Mouse (Mus musculus): ENCODE data around the gene Ift46. TPM values are rescaled to one million over a fixed set of nuclear protein-coding genes. Genes with fewer than 3 reads are reported as not detected.
A peak's percentile ranks its signal among the peaks of the same experiment; 100 is the strongest.

Ift46 gene
- total RNA-seq (2021): 10 to 100 TPM; 21.4 to 28.2 TPM
- long read RNA-seq, experiment 1, full-length matches to known transcripts: 3 of 7 reads
- long read RNA-seq, experiment 1, partial matches to known transcripts: 2 of 7 reads
- long read RNA-seq, experiment 1, other reads (novel, unspliced or antisense): 2 of 7 reads
- long read RNA-seq, experiment 2, full-length matches to known transcripts: 3 of 4 reads
- long read RNA-seq, experiment 2, partial matches to known transcripts: 1 of 4 reads
- long read RNA-seq, experiment 2, other reads (novel, unspliced or antisense): 0 of 4 reads

DNA sequence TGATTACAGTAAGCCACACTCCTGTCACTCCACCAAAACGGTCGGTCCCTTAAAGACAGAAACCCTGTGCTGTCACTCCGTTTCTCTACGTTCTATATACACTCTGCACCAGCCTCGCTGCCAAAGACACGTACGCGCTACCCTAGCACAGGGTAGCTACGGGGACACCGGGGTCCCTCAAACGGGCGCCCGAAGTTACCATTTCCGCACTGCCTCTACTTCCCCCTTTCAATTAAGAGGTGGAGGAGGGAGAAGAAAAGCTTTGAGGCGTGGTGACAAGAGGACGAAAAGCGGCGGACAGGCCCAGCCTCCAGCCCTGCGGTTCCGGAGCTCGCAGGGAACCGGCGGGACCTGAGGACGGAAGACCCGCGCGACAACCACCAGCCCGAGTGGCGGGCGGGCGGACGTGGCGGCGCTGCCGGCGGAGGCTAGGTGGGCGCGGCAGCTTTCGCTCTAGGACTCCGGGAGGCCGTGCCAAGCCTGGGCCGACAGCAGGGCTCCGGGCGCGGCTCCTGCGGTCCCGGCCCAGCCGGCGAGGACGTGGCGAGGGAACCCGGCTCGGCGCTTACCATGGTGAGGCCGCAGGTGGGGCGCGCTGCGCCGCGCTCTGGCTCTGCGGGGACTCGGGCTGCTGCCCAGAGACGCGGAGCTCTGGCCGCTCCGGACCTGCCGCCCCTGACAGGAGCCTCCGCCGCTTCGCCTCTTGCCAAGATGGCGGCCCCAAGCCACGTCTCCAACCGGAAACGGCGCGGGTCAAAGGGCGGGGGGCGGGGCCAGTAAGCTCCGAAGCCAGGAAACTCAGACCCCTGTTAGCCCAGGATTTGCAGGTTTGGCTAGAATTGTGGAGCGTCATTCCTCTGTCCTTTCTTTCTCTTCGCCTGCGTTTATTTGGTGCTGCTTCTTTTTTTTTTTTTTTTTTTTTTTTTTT lies at the start of gene Ift46, which contains the start of gene Arcn1:
Ift46 (plus strand) TSS at position 808 of the 928 bp plus-strand sequence.
Arcn1 (minus strand) TSS at position 745 of the 928 bp plus-strand sequence.
- intact Hi-C loops (cut with DNase I): no loop called here
- DNase-seq: peak; percentile 75 to 85

DNA sequence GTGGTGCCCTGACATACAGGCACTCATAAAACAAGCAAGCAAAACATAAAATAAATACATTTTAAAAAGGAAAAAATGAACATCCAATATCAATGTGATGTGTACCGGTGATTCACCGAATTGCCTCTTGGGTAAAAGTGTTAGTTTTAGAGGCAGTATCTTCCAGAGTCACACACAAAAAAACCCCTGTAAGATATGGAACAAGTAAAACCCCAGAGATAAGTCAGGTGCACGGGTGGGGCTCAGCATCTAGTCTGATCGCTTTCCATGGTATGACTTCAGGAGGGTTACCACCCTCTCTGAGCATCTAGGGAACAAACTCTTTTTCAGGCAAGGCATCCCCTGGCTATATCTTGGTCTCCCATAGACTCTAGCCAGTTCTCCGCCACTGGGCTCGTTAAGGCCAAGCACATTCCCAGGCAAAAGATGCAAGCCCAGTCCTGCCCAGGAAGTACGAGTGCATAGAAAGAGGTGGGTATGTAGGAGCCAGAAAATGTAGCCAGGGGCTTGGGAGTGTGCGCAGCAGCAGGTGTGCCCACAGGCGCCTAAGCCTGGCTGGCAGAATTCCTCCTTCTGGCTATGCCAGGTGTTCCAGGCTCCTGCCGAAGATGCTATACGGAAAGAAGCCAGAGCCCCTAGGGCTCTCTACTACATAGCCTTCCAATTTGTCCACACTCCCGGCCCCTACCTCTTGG lies 48.6 kb upstream of the Ift46 start:
- no peak for DNase-seq
- intact Hi-C loops (cut with DNase I): no loop called here

DNA sequence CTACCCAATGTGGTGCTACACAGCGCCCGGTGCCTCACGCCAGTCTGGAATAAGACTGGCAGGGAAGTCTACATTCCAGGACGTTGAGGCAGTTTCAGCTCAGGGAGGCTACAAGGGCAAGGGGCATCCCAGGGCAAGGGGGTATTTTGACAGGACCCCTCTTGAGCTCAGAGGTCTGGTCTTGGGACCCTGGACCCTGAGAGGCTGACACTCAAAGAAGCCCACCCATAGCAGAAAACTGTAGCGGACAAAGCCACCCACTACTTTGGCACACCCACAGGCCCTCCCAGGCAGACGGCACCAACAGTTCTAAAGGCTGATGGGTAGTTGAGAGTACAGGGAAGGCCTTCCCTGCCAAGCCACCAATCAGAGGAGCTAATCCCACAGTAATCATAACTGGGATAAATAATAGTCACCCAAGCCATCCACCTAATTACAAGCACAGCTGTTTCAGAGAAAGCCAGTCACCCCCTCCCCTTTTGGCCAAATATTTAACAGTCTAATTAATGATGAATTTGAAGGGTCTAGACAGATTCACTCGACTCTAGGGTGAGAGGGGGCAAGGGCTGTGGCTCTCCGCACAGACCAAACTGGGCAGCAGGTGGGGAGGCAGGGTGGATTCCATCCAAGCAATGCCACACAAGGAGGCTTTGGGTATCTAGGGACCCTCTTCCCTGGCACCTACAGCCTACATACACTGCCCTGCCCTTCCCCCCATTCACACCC lies 47.9 kb upstream of the Ift46 start:
- no peak for DNase-seq
- intact Hi-C loops (cut with DNase I): no loop called here

DNA sequence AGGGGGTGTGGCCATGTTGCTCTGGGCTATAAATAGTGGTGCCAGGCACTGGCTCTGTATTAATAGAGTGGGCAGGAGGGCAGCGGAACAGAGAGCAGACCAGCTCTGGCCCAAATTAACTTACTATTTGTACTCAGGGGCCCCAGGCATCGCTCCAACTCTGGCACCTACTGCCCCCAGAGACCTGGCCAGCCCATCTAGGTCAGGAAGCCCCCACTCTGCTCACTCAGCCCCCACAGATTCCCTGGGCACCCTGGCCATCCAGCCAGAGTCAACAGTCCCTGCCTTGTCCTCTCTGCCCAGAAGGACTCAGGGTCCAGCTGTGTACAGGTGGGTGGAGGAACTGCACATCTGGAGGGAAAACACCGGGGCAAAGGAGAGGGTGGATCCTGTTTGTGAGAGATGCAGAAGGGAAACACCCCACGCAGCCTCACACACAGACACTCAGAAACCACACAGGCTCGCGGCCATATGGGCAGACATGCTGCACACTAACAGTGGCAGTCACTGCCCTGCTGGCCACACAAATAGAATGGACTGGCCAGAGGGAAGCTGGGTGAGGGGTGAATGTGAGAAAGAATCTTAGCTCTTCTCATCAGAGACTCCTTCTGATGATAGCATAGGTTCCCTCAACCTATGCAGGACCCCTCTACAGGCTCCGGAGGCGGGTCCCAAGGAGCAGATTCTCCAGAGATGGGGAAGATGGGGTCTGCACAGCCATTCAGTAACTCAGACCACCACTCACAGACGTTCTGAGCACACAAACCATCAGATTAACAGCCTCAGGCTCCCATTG lies 47.2 kb upstream of the Ift46 start:
- DNase-seq: peak in 1 of 2 experiments; percentile 37
- intact Hi-C loops (cut with DNase I): no loop called here

DNA sequence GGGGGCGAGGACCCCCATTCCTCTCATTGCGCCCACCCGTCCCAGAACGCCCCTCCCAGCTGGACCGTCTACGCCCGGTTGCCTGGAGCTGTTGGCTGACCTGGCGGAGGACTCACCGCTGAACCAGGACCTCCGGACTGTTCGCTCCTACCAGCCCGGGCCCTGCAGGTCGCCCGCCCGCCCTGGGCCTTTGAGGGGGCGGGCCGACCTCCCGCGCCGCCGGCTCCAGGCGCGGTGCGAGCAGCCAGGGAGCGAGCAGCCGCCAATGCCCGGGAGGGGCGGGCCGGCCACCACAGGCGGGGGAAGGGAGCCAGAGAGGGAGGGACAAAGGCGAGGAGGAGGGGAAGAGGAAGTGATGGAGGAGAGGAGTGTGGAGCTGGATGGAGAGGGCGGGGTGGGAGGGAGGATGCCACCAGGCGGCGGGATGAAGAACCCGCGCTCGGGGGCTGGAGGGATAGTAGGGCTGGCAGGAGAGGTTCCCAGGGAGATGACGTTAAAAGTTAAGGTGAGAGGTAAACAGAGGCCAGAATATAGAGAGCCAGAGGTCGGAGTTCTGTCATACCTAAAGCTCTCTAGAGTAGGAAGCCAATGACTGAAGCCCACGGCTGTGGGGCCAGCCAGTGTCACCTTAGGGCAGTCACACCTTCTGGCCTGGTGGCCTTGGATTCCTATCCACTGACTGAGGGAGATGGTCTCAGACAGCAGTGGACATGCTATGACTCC lies 46.4 kb upstream of the Ift46 start:
- peak; percentile 81 to 90 for DNase-seq
- intact Hi-C loops (cut with DNase I): no loop called here

DNA sequence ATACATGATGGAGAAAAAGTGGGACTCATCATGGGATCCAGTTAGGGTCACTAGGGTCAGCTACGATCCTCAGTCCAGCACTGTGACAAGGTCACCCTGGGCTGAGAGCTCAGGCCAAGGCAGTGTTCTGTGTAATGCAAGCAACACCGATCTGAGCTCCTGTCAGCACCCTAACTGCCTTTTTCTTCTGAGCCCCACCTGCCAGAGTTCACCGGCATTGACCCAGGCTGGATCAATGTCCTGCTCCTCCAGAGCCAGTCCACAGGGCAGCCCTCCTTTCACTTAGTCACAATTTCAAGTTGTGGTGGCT lies 45.9 kb upstream of the Ift46 start:
- intact Hi-C loops (cut with DNase I): no loop called here
- no peak for DNase-seq

DNA sequence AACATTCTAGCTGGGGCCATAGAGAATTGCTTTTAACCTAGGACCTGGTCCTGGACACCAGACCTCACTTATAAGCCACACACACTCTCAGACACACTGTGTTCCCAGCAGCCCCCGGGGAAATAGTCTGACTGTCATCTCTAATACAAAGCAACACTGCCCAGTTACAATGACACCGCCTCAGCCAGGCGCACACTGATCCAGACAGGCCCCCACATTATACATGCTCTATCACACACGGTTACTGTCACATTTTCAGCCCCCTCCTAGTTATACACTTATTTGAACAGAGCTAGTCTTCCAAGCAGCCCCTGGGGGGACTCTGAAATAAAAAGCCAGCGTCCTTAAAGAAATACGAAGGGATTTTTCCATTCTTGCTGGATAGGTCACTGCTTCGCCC lies 45.1 kb upstream of the Ift46 start:
- DNase-seq: no peak
- intact Hi-C loops (cut with DNase I): no loop called here

DNA sequence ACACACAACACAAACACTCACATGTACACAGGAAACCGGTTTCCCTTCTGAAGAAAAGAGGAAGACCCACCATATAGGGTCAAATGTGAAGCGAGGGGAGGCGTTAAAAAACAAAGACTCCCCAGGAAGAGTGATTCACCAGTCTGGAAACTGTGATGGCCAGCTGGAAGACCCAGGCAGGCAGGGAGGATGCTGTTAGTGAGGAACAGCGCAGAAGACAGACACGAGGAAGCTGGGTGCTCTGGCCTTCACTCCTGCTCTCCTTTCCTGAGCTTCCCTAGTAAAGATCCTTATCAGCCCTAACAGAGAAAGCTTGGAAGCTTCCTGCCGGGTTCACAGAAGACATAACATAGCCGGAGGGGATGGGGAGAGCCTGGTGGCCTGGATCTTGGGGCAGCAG lies 44.7 kb upstream of the Ift46 start:
- intact Hi-C loops (cut with DNase I): no loop called here
- DNase-seq: no peak

DNA sequence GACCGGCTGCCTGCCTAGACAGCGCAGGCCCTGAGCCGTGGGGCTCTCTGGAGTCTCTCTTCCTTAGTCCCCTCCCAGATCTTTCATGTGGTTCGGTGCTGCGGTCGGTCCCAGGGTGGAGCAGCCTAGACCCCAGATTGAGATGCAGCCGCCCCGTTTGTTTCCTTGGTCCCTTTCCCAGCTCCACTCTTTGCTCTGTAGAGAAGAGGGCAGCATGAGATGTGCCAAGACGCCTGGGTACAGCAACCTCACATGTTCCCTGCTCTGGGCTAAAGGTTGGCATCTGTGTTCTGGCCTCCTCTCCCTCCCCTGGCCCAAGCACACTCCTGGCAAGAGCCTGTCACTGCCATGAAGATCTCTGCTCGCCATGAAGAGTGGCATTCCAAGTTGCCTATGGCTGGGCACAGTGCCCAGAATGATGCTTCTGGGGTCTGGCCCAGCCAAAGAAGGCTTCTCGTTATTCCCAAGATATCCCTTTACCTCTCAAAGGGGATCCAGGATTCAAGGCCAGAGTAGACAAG lies 44.1 kb upstream of the Ift46 start:
- intact Hi-C loops (cut with DNase I): no loop called here

DNA sequence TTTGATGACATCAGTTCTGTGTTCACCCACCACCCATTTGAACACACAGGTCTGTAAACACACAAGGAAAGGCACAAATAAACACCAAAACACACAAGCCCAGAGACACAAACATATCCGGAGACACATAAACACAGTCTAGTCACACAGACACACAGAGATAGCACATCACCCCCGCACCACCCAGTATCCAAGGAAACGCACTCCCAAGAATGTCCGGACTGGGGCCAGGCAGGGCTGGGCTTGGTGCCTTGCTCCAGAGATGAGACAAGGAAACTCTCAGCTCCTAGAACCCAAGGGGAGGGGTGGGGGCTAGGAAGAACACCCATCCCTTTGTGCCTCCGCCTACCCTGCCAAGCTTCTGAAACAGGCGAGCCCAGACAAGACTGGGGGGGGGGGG lies 43.5 kb upstream of the Ift46 start:
- DNase-seq: peak in 1 of 2 experiments; percentile 76
- intact Hi-C loops (cut with DNase I): no loop called here

More for the DNA sequence above, 44.1 kb upstream of the Ift46 start:
- no peak for DNase-seq

DNA sequence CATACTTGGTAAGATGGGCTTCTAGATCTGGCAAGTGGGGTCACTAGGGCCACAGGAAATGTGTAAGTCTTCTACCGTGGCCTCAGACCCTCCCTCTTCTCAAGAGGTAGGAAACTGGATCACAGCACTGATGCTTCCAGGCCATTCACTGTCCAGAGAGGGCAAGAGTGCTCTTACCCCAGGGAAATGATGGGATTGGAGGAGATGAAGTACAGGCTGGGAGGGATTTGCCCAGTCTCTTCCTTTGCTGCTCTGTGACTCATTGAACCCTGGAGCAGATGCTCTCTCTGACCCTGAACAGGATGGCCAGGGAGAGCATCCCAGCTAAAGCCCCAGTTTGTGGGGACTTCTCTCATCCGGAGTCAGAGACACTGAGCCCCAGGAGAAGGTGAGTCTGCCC lies 43.0 kb upstream of the Ift46 start:
- no peak for DNase-seq
- intact Hi-C loops (cut with DNase I): no loop called here

DNA sequence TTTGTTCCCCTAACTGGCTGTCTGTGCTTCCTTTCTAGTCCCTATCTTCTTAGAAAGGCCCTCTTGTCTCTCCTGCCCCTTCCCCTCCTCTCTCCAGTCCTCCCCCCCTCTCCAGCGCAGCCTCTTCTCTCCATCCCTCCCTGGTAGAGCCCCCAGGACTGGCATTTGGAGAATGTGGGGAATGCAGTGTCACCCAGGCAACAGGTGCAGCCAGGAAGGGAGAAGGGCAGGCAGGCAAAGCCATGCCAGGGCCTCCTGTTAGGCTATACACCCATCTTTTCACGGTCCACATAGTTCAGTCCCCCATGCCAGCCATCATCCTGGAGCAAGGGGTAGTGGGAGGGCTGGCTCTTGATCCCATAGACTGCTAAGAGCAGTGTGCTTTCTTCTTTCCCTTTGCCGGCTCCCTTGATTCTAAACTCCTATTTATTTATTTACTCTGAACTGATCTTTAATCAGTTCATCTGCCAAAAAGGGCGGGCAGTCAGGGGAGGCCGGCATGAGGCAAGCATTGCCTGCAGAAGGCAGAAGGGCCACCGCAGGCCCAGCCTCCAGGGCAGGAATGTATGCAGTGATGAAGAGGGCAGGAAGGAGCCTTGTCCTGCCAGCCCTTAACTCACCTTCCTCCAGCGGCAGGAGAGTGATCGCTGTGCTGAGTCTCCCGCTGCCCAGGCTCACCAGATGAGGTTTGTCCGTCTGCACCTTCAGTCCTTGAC lies 41.1 kb upstream of the Ift46 start:
- no peak for DNase-seq
- intact Hi-C loops (cut with DNase I): no loop called here

DNA sequence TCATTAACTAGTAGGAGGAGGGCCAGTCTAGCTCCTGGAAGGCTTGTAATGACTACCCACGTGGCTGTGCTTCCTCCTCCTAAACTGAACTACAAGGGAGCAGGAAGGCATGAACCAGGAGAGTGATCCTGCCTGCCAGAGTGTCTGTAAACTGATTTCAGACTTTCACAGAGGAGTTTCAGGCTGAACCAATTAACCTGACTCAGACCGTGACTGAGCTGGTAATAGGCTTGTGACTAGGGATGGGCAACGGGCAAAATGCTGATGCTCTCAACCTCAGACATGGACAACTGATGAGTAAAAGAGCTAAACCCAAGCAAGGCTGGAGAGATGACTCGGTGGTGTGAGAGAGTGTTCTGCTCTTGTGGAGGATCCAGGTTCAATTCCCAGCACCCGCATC lies 40.3 kb upstream of the Ift46 start:
- DNase-seq: no peak
- intact Hi-C loops (cut with DNase I): no loop called here

DNA sequence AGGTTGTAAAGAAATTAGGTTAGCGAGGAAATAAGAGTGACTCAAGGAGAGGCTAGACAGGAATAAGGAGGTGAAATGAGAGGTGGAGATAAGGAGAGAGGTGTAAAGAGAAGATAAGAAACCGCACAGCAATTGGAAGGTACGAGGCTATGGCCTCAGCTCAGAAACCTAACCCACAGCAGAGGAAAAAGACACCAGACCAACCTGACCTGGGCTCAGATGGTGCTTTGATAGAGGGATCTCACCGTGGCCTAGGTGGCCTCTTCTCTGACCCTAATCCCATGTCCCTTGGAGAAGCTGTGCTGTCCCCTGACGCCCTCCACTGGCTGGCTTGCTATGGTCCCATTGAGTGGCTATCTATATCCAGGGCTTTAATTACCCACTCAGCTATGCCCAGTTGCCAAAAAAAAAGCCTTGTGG lies 35.6 kb upstream of the Ift46 start:
- no peak for DNase-seq
- intact Hi-C loops (cut with DNase I): no loop called here

DNA sequence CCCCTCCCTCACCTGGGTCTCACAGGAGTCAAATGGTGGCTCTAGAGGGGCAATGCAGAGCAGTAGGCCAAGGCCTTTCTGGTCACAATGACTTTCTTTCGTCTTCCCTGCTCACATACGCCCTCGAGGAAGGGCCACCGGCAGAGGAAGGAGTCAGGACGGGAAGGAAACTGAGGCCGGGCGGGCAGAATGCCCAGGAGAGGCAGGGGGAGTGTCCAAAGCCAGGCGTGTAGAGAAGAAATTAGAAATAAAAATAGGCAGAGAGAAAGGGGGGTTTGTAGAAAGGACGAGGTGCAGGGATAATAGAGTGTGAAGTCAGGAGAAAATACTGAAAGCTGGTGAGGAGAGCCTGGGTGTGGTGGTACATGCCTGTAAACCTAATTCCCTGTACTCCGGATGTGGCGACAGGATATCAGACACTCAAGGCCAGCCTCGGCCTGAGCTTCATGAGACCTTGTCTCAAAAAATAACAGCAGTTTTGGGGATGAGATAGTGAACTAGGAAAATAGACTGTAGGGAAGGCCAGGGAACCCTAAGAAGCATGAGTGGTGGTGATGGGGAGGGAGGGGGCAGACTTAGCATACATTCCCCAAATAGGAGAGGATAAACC lies 34.7 kb upstream of the Ift46 start:
- intact Hi-C loops (cut with DNase I): no loop called here
- DNase-seq: peak in 1 of 2 experiments; percentile 22

DNA sequence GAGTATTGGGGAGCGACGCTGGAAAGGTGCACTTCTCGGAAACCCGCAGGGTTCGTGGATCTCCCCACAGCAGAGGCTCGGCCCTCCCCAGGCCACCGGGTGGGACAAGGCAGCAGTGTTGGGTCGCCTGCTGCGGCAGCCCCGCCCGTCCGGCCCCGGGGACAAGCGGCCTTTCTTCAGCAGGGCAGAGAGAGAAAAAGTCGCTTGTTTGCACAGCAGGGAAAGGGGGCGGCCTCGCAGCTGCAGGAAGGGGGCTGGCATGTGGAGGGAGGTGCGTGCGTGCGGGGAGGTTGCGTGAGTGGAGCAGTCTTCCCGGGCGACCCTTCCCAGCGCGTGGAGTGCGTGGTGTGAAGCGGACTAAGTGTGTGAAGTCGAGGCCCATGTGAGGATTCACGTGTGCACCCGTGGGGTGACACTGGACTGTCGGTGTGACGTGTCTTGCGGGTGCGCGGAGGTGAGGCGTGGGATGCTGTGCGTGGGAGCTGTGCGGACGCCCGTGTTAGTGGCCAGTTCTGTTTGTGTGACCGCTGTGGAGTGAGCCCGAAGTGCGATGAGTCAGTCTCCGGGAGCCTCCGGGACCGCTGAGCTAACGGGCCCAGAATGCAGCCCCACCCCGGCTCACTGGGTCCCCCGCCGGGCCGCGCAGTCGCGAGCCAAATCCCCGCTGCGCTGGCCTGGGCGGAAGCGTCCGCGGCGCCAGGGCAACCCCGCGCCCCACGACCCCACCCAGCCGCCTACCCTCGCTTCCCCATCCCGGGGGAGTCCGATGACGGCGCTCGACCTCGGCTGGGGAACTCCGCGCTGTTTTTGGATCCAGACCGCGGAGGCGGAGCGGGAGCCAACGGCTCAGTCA lies 33.8 kb upstream of the Ift46 start:
- DNase-seq: peak; percentile 76 to 82
- intact Hi-C loops (cut with DNase I): loop anchor here (1.0 kb wide), 1 partner anchor 76 kb away; no protein-coding TSS in a partner anchor
